Mouse (Mus musculus) cortical plate, adult 2 months (tissue): ENCODE results near the gene Nkx2-5. TPM values are rescaled to one million over a fixed set of nuclear protein-coding genes. Genes with fewer than 3 reads are reported as not detected.

ENCODE experiments used
- H3K27ac ChIP-seq: fragments of 200-500 bp; 2 replicates; pipeline ENCODE4 v1.5.1; 2012; ENCODE audit warnings: low read length, control low read depth, inconsistent platforms; ENCODE audit not compliant: insufficient read depth
- H3K4me1 ChIP-seq: fragments of 200-500 bp; 2 replicates; pipeline ENCODE4 v1.6.1; 2011; ENCODE audit warnings: low read length; ENCODE audit not compliant: control insufficient read depth, insufficient read depth
- H3K4me3 ChIP-seq: fragments of 200-500 bp; 2 replicates; pipeline ENCODE4 v1.5.1; 2011; ENCODE audit warnings: mild to moderate bottlenecking, low read length, control low read depth; ENCODE audit not compliant: insufficient read depth
- CTCF ChIP-seq: fragments of 200-500 bp; IDR thresholded peaks from 2 replicates; pipeline ENCODE4 v1.5.1; 2011; ENCODE audit warnings: mild to moderate bottlenecking, control low read depth, low read length; ENCODE audit not compliant: insufficient read depth; ENCODE audit errors: extremely low read depth
- POLR2A ChIP-seq: fragments of 200-500 bp; IDR thresholded peaks from 2 replicates; pipeline ENCODE4 v1.6.1; 2011; ENCODE audit warnings: mild to moderate bottlenecking, low read length, control low read depth; ENCODE audit not compliant: insufficient read depth; ENCODE audit errors: extremely low read depth
- polyA plus RNA-seq: library from polyadenylated mRNA; depleted of rRNA; stranded (reverse); fragments of >200 nt; gene quantifications from 2 replicates; pipeline ENCODE4 v1.2.3, GENCODE M21; 2012

Gene Nkx2-5
- polyA plus RNA-seq, 1 experiment = not detected

DNA sequence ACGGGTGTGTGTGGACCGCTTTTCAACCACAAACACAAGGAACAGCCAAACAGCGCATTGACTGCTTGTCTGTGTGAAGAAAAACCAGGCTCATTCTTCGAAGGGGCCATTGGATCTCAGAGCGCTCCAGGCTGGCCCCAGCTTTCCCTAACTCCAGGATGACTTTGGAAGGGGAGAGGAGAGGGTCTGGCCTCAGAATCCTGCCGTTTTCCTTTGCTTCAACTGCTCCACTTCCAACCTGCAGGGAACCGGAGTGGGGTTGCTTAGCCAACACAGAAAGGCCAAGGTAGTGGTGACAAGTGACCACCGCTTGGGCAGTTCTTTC lies 6.3 kb upstream of the Nkx2-5 start:
- Histone ChIP-seq H3K27ac (no peak overlapping the region), H3K4me3 (no peak overlapping the region), H3K4me1 (no peaks in the 10 kb centered on the region)
- TF ChIP-seq POLR2A = no peak
- TF ChIP-seq CTCF = no peak

- H3K4me3 ChIP-seq = no peak overlapping the region
- no peaks in the 10 kb centered on the region for H3K4me1 ChIP-seq
- TF ChIP-seq POLR2A (no peak), CTCF (no peak)
- H3K27ac ChIP-seq = no peak overlapping the region
These were observed 5.7 kb upstream of the Nkx2-5 start for GRCm38 (mm10) chr17:26850358-26851135.

- Histone ChIP-seq H3K27ac (no peak overlapping the region), H3K4me3 (no peak overlapping the region), H3K4me1 (no peaks in the 10 kb centered on the region)
- TF ChIP-seq POLR2A (no peak), CTCF (no peak)
These were observed 5.0 kb upstream of the Nkx2-5 start for GRCm38 (mm10) chr17:26849746-26850357.

GRCm38 (mm10) chr17:26849106-26849745 lies 4.4 kb upstream of the Nkx2-5 start:
- no peak for TF ChIP-seq POLR2A
- no peak for TF ChIP-seq CTCF
- Histone ChIP-seq H3K4me3 (no peak overlapping the region), H3K27ac (no peak overlapping the region), H3K4me1 (no peaks in the 10 kb centered on the region)

GRCm38 (mm10) chr17:26848236-26848635 lies 3.4 kb upstream of the Nkx2-5 start:
- Histone ChIP-seq H3K4me1 (no peaks in the 10 kb centered on the region), H3K4me3 (no peak overlapping the region), H3K27ac (no peak overlapping the region)
- TF ChIP-seq CTCF (no peak), POLR2A (no peak)

DNA sequence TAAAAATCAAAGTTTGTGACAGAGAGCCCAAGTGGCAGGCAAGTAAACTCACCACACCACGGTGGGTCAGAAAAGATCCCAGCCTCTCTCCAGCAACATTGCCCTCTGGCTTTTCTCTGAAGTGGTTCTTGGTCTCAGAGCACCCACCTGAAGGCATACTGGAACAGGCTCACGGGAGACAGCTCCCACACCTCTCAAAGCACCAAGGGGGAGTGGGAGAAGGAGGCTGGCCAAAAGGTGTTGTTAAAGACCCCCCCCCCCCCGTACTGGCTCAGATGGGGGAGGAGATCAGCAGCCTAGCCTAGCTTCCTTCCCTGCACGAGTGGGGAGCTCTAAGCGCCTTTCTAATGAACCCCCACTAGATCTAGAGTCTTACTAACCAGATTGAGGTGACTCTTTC lies 3.0 kb upstream of the Nkx2-5 start:
- Histone ChIP-seq H3K27ac (no peak overlapping the region), H3K4me1 (no peaks in the 10 kb centered on the region), H3K4me3 (no peak overlapping the region)
- no peak for TF ChIP-seq CTCF
- TF ChIP-seq POLR2A = no peak

DNA sequence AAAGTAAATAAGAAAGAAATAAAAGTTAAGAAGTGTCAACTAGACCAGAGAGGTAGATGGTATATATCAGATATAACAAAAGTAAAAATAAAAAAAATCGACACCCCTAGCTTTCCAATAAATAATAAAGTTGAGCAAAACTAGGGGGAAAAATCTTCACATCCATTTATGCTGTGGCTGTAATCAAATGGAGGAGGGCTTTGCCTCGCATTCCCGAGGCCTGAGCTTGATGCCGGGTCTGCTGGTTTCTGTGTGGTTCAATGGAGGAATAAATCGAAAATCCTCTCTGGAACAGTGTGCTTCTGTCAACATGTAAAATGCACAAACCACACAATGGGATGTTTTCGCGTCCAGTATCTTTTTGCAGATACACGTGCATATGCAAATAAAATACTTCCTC lies 1.6 kb upstream of the Nkx2-5 start:
- no peak overlapping the region for H3K4me3 ChIP-seq
- H3K27ac ChIP-seq = no peak overlapping the region
- TF ChIP-seq CTCF (no peak), POLR2A (no peak)
- no peaks in the 10 kb centered on the region for H3K4me1 ChIP-seq

DNA sequence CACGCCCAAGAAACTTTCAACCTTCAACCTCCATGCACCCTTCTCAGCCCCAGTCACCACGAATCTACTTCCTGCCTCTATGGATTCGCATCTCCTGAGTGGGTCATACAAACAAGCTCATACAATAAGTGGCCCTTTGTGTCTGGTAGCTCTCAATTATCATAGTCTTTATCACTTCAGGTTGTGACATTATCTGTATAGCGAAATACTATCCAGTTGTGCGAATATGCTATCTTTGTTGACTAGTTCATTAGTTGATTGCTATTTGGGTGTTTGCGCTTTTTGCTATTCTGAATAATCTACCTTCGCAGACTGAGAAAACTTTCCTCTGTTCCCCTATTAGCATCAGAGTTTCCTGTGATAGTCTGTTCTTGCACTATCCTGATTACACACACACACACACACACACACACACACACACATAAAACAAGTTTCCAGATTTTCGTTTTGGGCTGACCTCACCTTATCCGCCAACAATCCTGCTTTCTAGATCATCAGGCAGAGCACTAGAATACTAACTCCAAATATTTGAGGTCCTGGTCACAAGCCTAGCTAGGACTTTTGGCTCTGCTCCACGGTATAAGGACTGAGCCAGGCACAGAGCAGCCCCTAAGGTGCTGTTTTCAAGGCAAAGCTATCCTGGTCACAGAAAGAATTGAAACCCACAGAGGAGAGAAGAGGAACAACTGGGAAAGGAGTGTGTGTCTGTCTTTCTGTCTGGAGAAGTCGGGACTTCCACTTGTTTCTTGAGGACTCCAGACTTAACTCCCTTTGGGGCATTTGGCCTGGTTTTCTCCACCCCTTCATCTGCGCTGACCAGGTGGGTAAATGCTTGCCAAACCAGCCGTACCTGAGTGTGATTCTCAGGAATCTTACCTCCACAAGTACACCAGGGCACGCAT lies 591 bp upstream of the Nkx2-5 start:
- Histone ChIP-seq H3K4me1 (no peaks in the 10 kb centered on the region), H3K27ac (no peak overlapping the region), H3K4me3 (no peak overlapping the region)
- TF ChIP-seq POLR2A (no peak), CTCF (no peak)

- H3K27ac ChIP-seq = no peak overlapping the region
- H3K4me3 ChIP-seq = no peak overlapping the region
- TF ChIP-seq POLR2A (no peak), CTCF (no peak)
- no peaks in the 10 kb centered on the region for H3K4me1 ChIP-seq
These were observed 398 bp downstream of the Nkx2-5 start for GRCm38 (mm10) chr17:26844371-26844851.
